Mouse (Mus musculus): ENCODE data around the gene Ice1. TPM values are rescaled to one million over a fixed set of nuclear protein-coding genes. Genes with fewer than 3 reads are reported as not detected.

Gene Ice1
- total and polyA plus RNA-seq, 3 experiments: 9.6 to 51.5 (median 29.3) TPM

DNA sequence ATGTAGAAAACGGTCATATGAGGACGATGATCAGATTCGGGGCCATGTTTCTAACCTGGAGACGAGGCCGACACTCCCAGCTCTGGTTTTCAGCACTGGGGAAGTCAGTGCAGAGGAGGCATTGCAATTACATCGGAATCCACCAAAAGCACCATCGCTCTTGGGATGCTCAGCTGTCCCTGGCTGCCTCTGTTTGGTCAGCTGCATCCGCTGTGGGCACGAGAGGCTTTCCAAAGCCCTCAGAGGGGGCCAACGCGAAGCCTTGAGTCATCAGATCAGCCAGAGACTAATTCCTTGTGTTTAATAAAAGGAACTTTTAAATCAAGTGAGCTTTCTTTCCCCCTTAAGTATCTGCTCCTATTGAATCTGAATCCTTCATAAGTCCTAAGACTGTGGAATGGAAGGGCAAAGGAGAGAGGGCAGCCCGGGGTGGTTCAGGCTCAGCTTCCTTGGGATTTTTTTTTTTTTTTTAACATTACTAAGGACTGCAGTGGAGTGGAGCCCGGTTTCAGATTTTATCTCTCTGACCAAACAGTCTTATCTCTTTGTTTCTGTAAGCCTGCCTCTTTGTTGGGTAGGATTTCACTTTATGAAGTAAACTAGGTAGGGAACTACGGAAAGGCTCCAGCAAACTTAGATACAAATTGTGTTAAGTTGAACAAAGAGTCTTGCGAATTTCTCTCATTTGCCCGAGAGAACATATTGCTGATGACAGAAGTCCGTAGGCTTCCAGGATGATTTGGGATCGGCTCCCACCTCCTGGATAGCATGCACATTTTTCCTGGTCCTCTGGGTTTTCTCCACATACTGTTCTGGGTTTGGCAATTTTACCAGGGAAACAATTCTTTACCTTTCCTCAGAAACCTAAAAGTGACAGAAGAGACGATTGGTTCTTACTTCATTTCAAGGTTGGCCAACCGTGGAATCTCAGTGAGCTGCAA lies 39.1 kb upstream of the Ice1 start:
- H3K4me3 ChIP-seq (ENCODE audit: low read depth, low read length): no peak overlapping the region
- H3K27me3 ChIP-seq (ENCODE audit: insufficient read depth, low read length): no peaks in the 10 kb centered on the region
- ATAC-seq (ENCODE audit: extremely low read depth, insufficient number of reproducible peaks, low FRiP score, poor library complexity, severe bottlenecking) (no peak), DNase-seq (ENCODE audit: low spot score) (no peak)
- no peaks in the 10 kb centered on the region for H3K4me1 ChIP-seq (ENCODE audit: insufficient read depth, low read depth, low read length)
- H3K36me3 ChIP-seq (replicated peaks): no peaks in the 10 kb centered on the region
- peaks cover 41% of the 10 kb centered on the region for H3K9me3 ChIP-seq (replicated peaks)
- TF ChIP-seq POLR2AphosphoS5 (IDR thresholded peaks at IDR 0.05; ENCODE audit: insufficient replicate concordance, low read depth, low read length) (no peak), TAL1 (conservative IDR thresholded peaks at IDR 0.05; ENCODE audit: low read depth, low read length) (no peak), GATA2 (IDR thresholded peaks at IDR 0.05; ENCODE audit: borderline replicate concordance, low read depth, low read length) (no peak), GATA1 (IDR thresholded peaks at IDR 0.05; ENCODE audit: borderline replicate concordance, low read length) (no peak), CTCF (IDR thresholded peaks at IDR 0.05; ENCODE audit: low read depth, low read length) (no peak)

DNA sequence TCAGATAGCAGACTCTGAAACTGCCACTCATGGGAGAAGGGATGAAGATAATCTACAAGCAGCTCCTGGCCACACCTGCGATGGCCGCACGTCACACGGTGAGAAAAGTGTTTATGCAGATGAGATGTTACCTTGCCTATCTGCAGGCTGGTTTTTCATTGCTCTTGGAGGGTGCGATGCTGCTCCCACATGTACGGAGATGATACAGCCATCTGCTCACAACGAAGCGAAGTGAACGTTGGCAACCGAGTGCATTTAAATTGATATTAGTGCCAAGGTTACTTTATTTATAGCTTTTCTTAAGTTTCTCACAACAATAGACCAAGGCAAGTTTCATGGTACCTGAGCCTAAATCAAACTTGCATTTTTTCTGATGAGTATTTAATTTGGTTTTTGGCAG lies 37.6 kb upstream of the Ice1 start:
- Histone ChIP-seq H3K9me3 (replicated peaks) (peaks cover 42% of the 10 kb centered on the region), H3K4me3 (ENCODE audit: low read depth, low read length) (no peak overlapping the region), H3K27me3 (ENCODE audit: insufficient read depth, low read length) (no peaks in the 10 kb centered on the region), H3K4me1 (ENCODE audit: insufficient read depth, low read depth, low read length) (no peaks in the 10 kb centered on the region), H3K36me3 (replicated peaks) (no peaks in the 10 kb centered on the region)
- no peak for ATAC-seq (ENCODE audit: extremely low read depth, insufficient number of reproducible peaks, low FRiP score, poor library complexity, severe bottlenecking)
- TF ChIP-seq POLR2AphosphoS5 (IDR thresholded peaks at IDR 0.05; ENCODE audit: insufficient replicate concordance, low read depth, low read length) (no peak), GATA1 (IDR thresholded peaks at IDR 0.05; ENCODE audit: borderline replicate concordance, low read length) (no peak), GATA2 (IDR thresholded peaks at IDR 0.05; ENCODE audit: borderline replicate concordance, low read depth, low read length) (no peak), CTCF (IDR thresholded peaks at IDR 0.05; ENCODE audit: low read depth, low read length) (no peak), TAL1 (conservative IDR thresholded peaks at IDR 0.05; ENCODE audit: low read depth, low read length) (no peak)
- DNase-seq (ENCODE audit: low spot score): no peak

DNA sequence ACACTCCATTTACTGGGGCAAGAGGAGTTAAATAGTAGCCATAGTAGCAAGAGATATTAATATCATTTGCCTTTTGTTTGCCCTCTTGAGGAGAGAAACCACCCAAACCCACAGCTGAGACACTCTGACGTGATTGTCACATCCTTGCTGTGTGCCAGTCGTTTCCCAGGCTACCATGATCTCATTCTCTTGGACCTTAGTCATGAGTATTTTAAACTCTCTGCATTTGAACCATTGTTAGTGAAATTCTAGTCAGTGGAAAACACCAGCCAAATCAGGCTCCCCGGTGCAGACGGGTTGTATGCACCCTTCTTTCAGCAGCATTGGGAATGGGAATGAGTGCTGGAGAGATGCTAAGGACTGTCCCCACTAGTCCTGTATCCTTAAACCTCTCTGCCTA lies 32.6 kb upstream of the Ice1 start:
- TF ChIP-seq POLR2AphosphoS5 (IDR thresholded peaks at IDR 0.05; ENCODE audit: insufficient replicate concordance, low read depth, low read length) (no peak), GATA1 (IDR thresholded peaks at IDR 0.05; ENCODE audit: borderline replicate concordance, low read length) (no peak), TAL1 (conservative IDR thresholded peaks at IDR 0.05; ENCODE audit: low read depth, low read length) (no peak), CTCF (IDR thresholded peaks at IDR 0.05; ENCODE audit: low read depth, low read length) (no peak), GATA2 (IDR thresholded peaks at IDR 0.05; ENCODE audit: borderline replicate concordance, low read depth, low read length) (no peak)
- no peak for DNase-seq (ENCODE audit: low spot score)
- no peaks in the 10 kb centered on the region for H3K36me3 ChIP-seq (replicated peaks)
- H3K4me1 ChIP-seq (ENCODE audit: insufficient read depth, low read depth, low read length): no peaks in the 10 kb centered on the region
- ATAC-seq (ENCODE audit: extremely low read depth, insufficient number of reproducible peaks, low FRiP score, poor library complexity, severe bottlenecking): no peak
- H3K9me3 ChIP-seq (replicated peaks): peaks cover 24% of the 10 kb centered on the region
- no peak overlapping the region for H3K4me3 ChIP-seq (ENCODE audit: low read depth, low read length)
- no peaks in the 10 kb centered on the region for H3K27me3 ChIP-seq (ENCODE audit: insufficient read depth, low read length)

DNA sequence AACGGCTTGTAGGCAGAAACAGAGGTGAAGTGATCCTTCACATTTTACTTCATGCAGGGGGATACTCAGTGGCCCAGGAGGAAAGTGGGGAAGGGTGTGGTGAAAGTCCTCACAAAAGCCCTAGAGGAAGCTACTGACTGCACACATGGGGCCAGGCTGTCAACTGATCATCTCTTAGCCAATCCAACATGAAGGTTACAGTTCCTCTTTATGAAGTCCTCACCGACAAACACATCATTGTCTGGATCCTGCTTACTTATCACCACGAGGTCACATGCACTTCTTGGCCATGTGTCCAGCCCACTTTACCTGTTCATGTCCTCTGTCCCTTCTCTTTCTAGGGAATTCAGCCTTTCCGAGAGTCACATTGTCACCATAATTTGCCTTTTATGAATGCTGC lies 22.3 kb upstream of the Ice1 start:
- Histone ChIP-seq H3K9me3 (replicated peaks) (0 out of 2 replicates have a peak, but pooled peaks cover 2% of the 10 kb centered on the region), H3K4me3 (ENCODE audit: low read depth, low read length) (no peak overlapping the region), H3K27me3 (ENCODE audit: insufficient read depth, low read length) (no peaks in the 10 kb centered on the region), H3K36me3 (replicated peaks) (no peaks in the 10 kb centered on the region), H3K4me1 (ENCODE audit: insufficient read depth, low read depth, low read length) (no peaks in the 10 kb centered on the region)
- no peak for ATAC-seq (ENCODE audit: extremely low read depth, insufficient number of reproducible peaks, low FRiP score, poor library complexity, severe bottlenecking)
- DNase-seq (ENCODE audit: low spot score): no peak
- TF ChIP-seq GATA2 (IDR thresholded peaks at IDR 0.05; ENCODE audit: borderline replicate concordance, low read depth, low read length) (no peak), CTCF (IDR thresholded peaks at IDR 0.05; ENCODE audit: low read depth, low read length) (no peak), TAL1 (conservative IDR thresholded peaks at IDR 0.05; ENCODE audit: low read depth, low read length) (no peak), GATA1 (IDR thresholded peaks at IDR 0.05; ENCODE audit: borderline replicate concordance, low read length) (no peak), POLR2AphosphoS5 (IDR thresholded peaks at IDR 0.05; ENCODE audit: insufficient replicate concordance, low read depth, low read length) (no peak)

DNA sequence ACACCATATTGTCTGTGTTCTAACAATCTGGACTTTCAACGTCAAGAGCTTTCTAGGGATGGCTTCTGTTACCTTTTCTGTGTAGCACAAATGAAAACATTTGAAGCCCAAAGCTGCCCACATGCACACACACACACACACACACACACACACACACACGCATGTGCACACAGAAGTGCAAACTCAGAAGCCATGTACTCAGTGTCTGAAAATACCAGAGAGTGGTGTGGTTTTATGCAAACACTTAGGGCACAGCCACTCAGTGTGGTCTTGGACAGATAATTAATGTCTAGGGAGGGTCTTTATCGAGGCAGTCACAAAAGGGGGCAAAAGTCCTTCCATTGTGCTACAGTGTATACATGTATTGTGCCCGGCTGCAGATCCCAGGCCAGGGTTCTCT lies 19.3 kb upstream of the Ice1 start:
- DNase-seq (ENCODE audit: low spot score) (no peak), ATAC-seq (ENCODE audit: extremely low read depth, insufficient number of reproducible peaks, low FRiP score, poor library complexity, severe bottlenecking) (no peak)
- Histone ChIP-seq H3K9me3 (replicated peaks) (0 out of 2 replicates have a peak, but pooled peaks cover 2% of the 10 kb centered on the region), H3K4me1 (ENCODE audit: insufficient read depth, low read depth, low read length) (no peaks in the 10 kb centered on the region), H3K36me3 (replicated peaks) (no peaks in the 10 kb centered on the region), H3K4me3 (ENCODE audit: low read depth, low read length) (no peak overlapping the region), H3K27me3 (ENCODE audit: insufficient read depth, low read length) (no peaks in the 10 kb centered on the region)
- TF ChIP-seq GATA1 (IDR thresholded peaks at IDR 0.05; ENCODE audit: borderline replicate concordance, low read length) (no peak), TAL1 (conservative IDR thresholded peaks at IDR 0.05; ENCODE audit: low read depth, low read length) (no peak), GATA2 (IDR thresholded peaks at IDR 0.05; ENCODE audit: borderline replicate concordance, low read depth, low read length) (no peak), CTCF (IDR thresholded peaks at IDR 0.05; ENCODE audit: low read depth, low read length) (no peak)

DNA sequence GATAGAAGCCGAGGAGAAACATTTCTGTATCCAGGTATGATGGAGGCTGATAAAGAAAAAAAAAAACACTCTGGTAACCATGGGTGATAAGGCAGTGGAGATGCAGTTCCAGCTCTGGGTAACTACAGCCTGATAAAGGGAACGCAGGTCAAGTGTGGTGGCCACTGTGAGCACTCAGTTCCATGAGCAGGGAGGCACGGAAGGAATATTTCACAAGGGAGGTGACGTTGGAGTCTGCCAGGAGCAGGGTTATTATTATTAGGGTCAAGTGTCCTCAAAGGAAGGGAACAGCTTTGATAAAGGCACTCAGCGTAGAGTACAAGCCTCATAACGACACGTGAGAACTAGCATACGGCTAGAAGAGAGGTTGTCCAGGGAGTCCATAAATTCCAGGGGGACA lies 18.9 kb upstream of the Ice1 start:
- Histone ChIP-seq H3K9me3 (replicated peaks) (0 out of 2 replicates have a peak, but pooled peaks cover 2% of the 10 kb centered on the region), H3K36me3 (replicated peaks) (no peaks in the 10 kb centered on the region), H3K27me3 (ENCODE audit: insufficient read depth, low read length) (no peaks in the 10 kb centered on the region), H3K4me1 (ENCODE audit: insufficient read depth, low read depth, low read length) (no peaks in the 10 kb centered on the region), H3K4me3 (ENCODE audit: low read depth, low read length) (no peak overlapping the region)
- TF ChIP-seq POLR2AphosphoS5 (IDR thresholded peaks at IDR 0.05; ENCODE audit: insufficient replicate concordance, low read depth, low read length) (no peak), CTCF (IDR thresholded peaks at IDR 0.05; ENCODE audit: low read depth, low read length) (no peak), GATA2 (IDR thresholded peaks at IDR 0.05; ENCODE audit: borderline replicate concordance, low read depth, low read length) (no peak), GATA1 (IDR thresholded peaks at IDR 0.05; ENCODE audit: borderline replicate concordance, low read length) (no peak), TAL1 (conservative IDR thresholded peaks at IDR 0.05; ENCODE audit: low read depth, low read length) (no peak)
- no peak for ATAC-seq (ENCODE audit: extremely low read depth, insufficient number of reproducible peaks, low FRiP score, poor library complexity, severe bottlenecking)
- no peak for DNase-seq (ENCODE audit: low spot score)
